Mouse (Mus musculus): ENCODE measurements around the gene Lhfp. TPM values are rescaled to one million over a fixed set of nuclear protein-coding genes. Genes with fewer than 3 reads are reported as not detected.

The Lhfp gene
- polyA plus RNA-seq (2012; rRNA removed), result 19.7 and 29.0 TPM in 2 replicates

DNA sequence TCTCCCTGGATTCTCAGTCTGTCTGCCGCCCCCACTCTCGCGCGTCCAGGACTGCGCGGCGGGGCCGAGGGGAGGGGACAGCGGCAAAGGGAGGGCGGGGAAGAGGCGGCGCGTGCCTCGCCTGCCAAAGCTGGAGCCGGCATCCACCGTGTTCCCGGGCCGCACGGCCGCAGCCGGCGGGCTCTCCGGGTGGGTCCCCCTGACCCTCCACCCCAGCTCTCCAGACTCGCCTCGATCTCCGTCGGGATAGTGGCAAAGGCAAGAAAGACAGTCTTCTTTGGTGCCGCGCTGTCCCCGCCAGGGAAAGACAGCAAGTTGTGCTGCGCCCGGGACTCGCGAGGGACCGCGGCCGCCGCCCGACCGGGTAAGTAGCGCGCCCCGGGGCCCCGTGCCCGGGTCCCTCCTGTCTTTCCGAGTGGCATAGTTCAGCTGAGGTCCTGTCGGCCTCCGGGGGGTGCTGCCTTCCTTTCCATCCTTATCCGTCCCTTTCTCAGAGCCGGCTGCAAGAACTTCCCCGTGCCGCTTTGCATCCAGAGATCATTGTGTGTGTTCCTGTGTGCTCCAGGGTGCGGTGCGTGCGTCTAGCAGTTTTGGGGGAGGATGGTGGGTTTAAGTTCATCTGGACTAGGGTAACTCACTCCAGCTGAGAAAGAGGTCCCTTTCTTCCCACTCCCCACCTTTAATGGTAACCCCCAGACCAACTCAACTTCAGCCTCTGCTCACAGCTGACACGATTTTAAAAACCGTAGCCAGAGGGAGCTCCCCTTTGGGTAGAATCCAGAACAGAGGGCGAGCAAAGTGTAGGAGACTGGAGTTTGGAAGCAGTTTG is at the start of gene Lhfp:
Lhfp (plus strand) TSS at position 118 of the 829 bp plus-strand sequence.
- DNase-seq (ENCODE audit: low read depth, low spot score), result no peak
- WGBS, result under 1% methylated on average over 58 of the region's 58 CpGs

DNA sequence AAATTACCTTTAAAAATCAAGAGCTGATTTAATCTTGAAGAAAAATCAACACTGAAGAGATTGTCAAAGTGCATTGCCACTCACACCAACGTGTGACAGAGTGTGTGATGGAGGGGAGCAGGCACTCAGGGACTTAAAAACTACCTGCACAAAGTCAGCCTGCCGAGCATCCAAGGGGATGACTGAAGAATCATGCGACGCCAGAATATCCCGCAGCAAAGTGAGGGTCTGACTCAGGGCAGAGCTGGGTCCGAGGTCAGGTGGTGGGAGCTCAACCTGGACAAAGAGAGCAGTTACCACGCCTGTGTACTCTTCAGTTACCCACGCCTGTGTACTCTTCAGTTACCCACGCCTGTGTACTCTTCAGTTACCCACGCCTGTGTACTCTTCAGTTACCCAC is 48.0 kb upstream of the Lhfp start:
- WGBS, result 78% methylated on average over 10 of the region's 10 CpGs
- DNase-seq (ENCODE audit: low read depth, low spot score), result no peak

DNA sequence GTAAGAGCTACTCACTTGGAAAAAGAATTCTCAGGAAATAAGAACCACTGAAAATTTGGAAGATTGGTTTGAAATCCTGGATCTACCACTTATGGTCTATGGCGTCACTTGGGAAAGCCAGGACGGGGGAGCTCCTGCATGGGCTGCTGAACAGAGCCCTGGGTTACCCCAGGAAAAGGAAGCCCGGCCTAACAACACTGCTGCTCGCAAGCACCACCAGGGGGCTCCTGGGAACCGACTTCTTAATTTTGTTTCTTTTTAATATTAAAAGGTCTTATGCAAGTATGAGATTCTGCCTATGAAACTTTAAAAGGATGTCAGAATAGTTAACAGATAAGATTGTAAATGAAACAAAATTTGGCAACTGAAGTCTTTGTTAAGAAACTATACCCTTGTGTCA is 46.7 kb upstream of the Lhfp start:
- no peak for DNase-seq (ENCODE audit: low read depth, low spot score)
- 84% methylated on average over 5 of the region's 5 CpGs for WGBS

DNA sequence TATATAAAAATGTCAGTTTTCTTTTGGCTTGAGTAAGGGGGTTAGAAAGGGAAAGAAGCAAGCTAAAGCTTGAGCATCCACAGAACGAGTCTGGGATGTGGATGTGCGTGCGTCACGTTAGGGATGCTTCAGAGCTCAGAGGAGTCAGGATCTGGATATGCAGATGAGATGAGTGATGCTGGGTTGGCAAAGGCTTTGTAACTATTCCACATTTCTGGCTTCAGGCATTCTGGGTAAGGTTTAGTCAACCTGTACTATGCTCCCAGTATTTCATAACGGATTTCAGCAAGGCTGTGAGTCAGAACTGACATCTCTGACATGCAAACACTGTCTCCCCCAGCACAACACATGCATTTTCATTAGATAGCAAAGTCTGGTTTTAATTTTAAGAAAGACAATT is 44.7 kb upstream of the Lhfp start:
- DNase-seq (ENCODE audit: low read depth, low spot score), result no peak
- WGBS, result 91% methylated on average over 5 of the region's 5 CpGs

DNA sequence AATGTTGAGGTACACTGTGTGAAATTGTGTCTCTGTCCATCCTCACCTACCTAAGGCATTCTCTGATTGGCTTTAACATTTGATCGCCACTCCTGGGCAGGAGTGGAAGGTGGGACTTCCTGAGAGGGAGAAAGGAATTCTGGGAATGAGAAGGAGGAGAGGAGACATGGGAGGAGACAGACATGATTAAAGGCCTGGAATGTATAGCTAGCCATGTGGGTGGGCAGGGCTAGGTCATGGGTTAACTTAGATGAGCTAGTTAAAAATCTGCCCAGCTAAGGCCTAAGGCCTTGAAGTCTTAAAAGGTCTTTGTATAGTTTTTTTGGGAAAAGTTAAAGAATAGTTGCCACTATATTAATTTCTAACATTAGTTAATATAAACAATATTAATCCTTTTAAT is 43.9 kb upstream of the Lhfp start:
- WGBS, result 68% methylated on average over 1 of the region's 1 CpGs
- DNase-seq (ENCODE audit: low read depth, low spot score), result no peak

DNA sequence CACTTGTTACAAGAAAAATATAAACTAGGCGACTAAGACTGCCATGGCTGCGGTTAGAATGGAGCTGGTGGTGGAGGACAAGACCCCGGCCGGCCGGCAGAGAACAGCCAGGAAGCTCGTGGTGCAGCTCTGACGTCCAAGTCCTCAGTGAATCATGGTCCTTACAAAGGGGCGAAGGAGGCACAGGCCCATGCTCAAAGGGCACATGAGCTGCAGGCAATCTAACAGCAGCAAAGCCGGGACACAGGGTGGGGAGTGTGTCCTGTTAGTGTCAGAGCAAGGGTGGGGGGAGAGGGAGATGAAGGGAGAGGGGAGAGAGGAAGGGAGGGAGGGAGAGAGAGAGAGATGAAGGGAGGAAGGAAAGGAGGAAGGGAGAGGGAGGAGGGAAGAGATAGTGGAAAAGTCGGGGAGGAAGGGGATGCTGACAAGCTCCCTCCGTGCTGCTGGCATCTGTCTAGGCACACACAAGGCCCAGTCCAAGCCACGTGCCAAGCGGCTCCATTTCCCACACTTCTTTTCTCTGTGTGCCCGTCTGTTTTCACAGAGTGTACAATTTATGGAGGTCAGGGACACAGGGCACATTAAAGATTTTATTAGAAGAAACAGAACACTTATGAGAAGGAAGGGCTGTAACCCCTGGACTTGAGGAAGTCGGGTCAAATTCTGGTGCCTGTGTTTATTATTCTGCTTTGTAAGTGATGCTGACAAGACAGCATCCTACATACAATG is 42.1 kb upstream of the Lhfp start:
- 77% methylated on average over 15 of the region's 15 CpGs for WGBS
- DNase-seq (ENCODE audit: low read depth, low spot score), result no peak

DNA sequence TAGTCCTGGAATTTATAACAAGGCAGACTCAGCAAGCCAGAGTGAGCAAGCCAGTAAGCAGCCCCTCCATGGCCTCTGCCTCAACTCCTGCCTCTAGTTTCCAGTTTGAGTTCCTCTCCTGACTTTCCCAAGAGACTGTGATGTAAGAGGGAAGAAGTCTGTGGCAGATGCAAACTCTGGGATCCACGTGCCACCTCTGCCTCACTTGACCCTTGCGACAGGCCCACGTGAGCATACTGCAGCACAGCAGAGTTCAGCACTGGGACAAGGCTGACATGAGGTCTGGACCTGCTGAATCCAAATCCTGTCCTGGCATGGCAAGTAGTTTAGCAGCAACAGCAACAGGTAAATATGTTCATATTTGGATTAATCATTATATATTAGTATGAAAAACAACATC is 41.3 kb upstream of the Lhfp start:
- no peak for DNase-seq (ENCODE audit: low read depth, low spot score)
- WGBS, result 78% methylated on average over 3 of the region's 3 CpGs

DNA sequence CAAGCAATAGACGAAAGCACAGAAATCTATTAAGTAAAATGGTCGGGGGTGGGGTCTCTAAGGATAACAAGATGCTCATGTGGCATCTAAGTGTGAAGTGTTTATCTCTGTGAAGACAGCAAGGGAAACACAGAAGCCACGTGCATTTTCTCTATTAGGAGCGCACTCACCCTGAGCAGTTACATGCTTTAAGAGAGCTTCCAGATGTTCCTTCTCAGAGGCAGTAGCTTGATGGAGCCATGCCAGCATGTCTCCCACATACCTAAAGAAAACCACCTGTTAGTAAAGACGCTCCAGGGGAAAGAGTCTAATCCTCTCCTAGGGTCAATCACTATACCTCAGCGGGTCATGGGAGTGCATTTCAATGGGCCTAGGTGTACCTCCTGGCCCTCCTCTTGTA is 39.3 kb upstream of the Lhfp start:
- WGBS, result 75% methylated on average over 6 of the region's 6 CpGs
- DNase-seq (ENCODE audit: low read depth, low spot score), result no peak

DNA sequence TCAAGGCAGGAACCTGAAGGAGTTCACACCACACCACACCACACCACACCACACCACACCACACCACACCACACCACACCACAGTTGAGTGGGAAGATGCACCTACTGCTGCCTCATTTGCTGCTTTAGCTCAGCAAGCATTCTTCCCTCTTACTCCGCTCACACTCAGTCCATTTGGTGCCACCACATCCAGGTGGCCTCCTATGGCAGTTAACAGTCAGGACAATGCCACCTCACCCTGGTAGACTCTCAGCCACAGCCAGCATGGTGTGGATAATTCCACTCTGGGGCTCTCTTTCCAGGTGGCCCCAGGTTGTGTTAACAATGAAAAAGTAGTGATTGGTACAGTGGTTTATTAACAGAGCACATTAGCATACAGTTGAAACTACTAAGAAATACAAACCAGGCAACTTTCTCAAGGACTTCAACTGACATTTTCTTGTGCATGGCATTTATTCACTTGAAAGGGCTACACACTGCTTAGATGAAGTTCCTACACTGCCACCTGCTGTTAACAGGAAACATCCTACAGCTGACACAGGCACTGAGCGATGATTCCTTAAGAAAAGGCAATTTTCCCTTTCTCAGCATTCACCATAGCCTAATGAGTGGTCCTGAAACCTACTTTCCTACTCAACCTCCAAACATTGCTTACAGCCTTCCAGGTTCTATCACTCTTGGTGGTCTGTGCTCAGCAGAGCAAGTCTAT is 36.8 kb upstream of the Lhfp start:
- no peak for DNase-seq (ENCODE audit: low read depth, low spot score)

DNA sequence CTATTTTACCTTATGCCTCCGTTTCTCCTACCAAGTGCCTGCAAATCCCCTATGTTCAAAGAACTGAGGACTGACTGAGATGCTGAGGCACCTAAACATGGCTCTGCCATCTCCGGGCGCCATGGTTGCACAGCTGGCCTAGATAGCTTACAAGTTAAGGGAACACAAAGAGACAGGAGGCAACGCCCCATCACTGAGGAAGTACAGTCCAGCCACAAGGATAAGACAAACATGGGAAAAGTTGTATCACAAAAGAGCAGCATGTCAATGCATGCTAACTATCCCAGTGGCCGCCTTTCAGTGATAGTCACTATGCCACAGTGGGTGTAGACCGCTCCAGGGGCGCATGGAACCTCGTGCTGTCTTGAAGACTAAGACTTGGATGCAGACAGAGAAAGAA is 33.9 kb upstream of the Lhfp start:
- WGBS, result 96% methylated on average over 8 of the region's 8 CpGs
- no peak for DNase-seq (ENCODE audit: low read depth, low spot score)

More for the DNA sequence above, 36.8 kb upstream of the Lhfp start:
- 81% methylated on average over 2 of the region's 2 CpGs for WGBS

DNA sequence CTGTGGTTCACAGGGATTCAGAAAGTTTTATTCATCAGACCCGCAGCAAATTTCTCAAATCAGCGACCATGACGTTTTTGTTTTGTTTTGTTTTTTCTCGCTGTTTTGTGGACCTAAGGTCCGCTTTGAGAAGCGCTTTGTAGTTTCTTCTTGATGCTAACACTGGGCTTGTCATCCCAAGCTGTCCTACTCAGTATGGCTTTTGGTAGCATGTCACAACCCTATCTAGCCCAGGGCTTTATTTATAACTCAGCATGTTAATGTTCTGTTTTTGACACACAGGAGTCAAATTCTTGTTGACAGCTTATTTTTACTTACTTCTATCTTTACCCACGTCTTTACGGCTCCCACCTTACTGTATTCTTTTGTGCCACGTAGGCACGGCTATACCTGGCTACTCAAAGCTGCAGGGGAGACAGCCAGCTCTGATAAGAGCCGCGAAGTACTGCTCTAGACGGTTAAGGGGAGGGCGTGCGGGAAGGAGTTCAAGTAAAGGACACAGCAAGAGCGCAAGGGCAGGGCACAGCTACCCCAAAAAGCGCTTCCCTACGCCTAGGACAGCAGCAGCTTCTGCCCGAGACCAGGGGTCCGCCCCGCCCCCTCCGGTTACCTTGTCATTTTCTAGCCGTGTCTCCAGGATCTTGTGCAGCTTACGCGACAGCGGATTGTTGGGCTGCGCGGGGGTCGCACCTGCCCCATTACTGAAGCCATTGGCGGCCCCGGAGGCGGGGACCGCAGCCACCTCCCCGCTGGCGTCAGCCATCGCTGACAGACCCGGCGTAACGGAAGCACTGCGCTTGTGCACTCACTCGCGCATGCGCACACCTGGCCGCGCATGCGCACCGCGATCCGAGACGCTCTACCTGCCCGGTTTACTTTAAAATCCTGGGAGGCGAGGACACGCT is 24.6 kb upstream of the Lhfp start, which contains the start of gene Cog6:
Cog6 (minus strand) TSS at position 802 of the 905 bp plus-strand sequence.
- peak; percentile 50 for DNase-seq (ENCODE audit: low read depth, low spot score)
- 2% methylated on average over 53 of the region's 53 CpGs for WGBS

DNA sequence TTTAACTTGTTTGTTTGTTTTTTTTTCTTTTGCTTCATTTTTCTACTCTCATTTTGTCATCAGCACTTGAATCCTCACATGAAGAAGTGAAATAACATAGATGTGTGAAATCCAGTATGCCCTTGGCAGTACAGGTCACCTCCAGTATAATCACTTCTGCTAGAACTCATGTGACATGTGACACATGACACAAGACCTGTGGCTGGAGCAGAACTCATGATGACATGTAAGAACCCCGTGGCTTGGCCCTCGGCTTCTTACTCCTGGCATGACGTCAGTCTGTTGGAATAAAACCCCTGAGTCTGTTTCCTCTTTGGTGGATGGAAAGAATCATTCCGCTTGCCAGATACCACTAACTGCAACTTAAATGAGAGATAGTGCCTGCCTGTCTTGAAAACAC is 14.0 kb upstream of the Lhfp start:
- DNase-seq (ENCODE audit: low read depth, low spot score), result no peak

DNA sequence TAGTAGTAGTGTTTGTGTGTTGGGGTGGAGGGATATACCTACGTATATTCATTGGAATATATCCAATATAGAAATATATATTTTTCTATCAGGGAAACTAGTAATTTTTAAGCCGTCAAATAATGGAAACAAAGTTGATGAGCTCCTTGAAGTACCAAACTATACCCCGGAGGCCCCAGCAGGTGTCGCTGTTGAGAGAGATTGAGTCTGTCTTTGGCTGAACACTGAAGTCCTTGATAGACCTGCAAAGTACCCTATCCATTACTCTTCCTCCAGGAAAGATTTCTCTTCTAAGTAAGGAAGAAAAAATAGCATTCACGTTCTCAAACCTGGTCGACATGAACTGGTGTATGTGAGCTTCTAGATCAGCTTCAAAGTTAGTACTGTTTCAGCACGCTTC is 12.3 kb upstream of the Lhfp start:
- WGBS, result 21% methylated on average over 7 of the region's 7 CpGs

More for the DNA sequence above, 14.0 kb upstream of the Lhfp start:
- WGBS, result 66% methylated on average over 4 of the region's 4 CpGs

DNA sequence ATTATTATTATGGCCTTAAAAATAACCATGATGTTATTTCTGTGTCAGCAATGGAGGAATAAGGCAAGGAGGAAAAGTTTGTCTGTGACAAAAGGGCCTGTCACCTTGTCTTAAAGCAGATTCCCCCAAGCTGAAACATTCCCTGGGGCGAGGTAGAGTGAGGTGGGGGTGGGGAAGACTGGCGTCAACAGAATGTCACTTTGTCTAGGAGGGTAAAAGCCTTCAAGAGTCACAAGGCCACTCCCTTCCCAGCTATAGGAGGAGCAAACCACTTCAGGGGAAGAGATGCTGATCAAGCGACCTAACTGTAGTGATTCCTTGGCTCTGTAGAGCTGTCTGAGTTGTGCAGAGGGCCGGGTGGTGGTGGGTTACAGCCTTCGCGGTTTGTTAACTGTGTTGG is 9.7 kb upstream of the Lhfp start:
- 41% methylated on average over 6 of the region's 6 CpGs for WGBS
- DNase-seq (ENCODE audit: low read depth, low spot score), result no peak

More for the DNA sequence above, 12.3 kb upstream of the Lhfp start:
- peak; percentile 43 for DNase-seq (ENCODE audit: low read depth, low spot score)

DNA sequence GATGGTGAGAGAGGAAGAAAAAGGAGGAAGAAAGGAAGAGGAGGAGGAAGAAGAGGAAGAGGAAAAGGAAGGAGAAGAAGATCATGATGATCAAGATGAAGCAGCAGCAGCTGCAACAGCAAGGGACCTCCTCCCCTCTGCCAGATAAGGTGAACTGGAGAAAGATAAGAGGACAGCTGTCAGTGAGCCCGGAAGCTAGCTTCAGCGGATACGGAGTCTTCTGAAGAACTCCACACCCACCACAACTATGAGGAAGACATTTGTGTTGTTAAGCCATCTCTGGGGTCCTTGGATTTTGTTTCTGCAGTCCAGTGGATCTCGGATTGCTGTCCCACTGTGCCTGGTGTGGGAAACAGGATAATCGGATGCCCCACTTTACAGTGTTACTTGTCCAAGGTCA is 8.9 kb upstream of the Lhfp start:
- no peak for DNase-seq (ENCODE audit: low read depth, low spot score)
- WGBS, result 18% methylated on average over 5 of the region's 5 CpGs

DNA sequence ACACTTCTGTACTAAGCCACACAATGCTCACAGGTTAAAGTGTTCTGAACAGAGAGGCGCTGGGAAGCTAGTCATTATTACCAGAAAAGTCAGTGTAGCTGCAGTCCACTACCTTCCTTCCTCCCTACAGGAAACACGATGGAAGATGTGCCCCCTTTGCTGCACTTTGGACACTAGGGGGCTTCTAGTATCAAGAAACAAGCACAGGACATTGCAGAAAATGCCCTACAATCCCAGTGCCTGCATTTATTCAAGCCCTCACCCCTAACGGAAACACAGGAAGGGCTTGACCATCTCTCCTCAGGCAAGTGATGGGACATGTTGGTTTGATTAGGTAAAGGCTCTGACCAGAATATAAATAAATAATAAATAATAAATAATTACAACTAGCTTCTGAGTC is 7.9 kb upstream of the Lhfp start:
- DNase-seq (ENCODE audit: low read depth, low spot score), result no peak
- WGBS, result 19% methylated on average over 3 of the region's 3 CpGs

DNA sequence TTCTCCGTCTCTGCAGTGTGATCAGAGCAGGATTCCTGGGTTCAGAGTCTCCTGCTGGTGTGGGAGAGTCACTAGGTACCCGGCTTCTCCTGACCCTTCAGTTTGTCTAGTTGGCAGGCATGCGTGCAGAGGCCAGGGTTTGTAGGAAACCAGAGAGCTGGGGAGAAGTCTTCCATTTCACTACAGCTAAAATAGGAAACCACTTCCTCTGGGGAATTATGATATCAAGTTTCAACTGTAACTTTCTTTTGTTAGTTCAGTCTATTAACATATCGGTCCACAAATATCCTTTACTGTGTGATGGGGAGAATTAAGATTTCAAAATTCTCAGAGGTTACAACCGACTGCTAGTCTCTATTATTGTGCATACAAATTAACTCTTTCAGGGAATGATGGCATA is 5.3 kb upstream of the Lhfp start:
- 60% methylated on average over 5 of the region's 5 CpGs for WGBS
- DNase-seq (ENCODE audit: low read depth, low spot score), result no peak

DNA sequence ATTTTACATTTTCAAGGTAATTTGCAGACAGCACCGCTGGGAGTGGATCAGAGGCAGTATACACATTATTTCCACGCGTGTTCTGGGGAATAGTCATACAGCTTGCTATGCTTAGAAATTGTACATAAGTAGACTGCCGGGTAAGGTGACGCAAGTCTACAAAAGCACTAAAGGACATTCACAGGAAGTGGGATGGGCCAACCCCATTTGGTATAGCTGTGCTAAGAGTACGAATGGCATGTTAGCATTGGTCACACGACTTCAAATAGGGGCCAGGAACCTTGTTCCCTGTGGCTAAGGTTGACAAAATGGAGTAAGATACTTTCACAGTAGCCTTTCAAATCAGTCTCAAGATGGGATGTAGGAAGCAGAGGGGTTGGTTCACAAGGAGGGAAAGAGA is 4.4 kb upstream of the Lhfp start:
- 67% methylated on average over 7 of the region's 7 CpGs for WGBS
- no peak for DNase-seq (ENCODE audit: low read depth, low spot score)

DNA sequence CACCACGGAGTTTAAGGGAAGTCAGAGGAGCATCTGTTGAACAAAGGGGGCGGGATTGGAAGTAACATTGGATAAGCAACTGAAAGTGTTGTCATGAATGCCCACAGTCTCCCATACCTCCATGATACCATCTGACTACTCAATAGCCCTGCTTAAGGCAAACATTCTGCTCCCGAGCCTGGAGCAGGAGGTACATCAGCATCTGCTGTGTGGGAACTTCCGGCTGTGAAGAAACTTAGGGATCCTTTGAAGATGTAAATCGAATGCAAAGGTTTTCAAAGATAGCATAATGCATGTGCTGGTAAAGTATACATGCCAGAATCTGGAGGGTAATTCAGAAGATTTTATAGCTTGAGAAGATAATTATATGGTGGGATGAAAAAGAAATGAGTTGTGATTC is 2.4 kb upstream of the Lhfp start:
- no peak for DNase-seq (ENCODE audit: low read depth, low spot score)
- WGBS, result 69% methylated on average over 5 of the region's 5 CpGs

All from large intestine, adult 2 months (tissue).